Mouse (Mus musculus): ENCODE measurements at regions not wholly inside any gene's neighbourhood (a gene's known extent, or its start where the extent isn't known, plus 50 kb on each side); places are given as distances from the start of the nearest gene placed in this dataset.

DNA sequence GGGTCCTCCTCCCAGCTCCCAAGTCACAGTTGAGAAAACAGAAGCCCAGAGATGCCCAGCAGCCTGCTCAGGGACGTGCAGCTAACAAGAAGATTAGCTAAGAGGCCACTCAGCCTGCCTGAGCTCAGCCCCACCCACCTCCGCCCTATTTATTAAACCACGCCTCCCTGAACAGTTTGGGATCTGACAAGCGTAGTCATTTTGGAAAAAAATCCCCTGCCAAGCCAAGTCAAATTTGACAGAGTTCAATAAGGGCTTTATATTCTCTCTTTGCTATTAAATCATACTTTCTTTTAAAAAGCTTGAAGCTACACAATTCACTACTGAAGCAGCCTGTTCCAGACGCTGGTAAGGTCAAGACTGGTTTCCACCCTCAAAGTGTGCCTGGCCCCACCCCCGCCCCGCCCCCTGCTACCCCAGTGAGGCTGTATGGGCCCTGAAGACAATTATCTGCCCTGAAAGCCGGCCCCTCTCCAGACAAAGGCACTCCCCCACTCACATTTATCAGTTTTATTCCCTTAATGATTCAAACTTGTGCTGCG is 61.9 kb upstream of the Zmiz1 start:
- TF ChIP-seq CTCF (IDR thresholded peaks at IDR 0.05; ENCODE audit: extremely low read depth, insufficient read length, insufficient replicate concordance, low read depth, low read length): no peak
- TF ChIP-seq POLR2A (IDR thresholded peaks at IDR 0.05; ENCODE audit: low read depth, low read length): no peak

All from small intestine, adult 2 months (tissue).